Mouse (Mus musculus) adrenal gland, adult 2 months (tissue): ENCODE measurements at regions not wholly inside any gene's neighbourhood (a gene's known extent, or its start where the extent isn't known, plus 50 kb on each side); places are given as distances from the start of the nearest gene placed in this dataset.
"Not testable (repeated sequence)": the region's sequence is repeated elsewhere in the genome, so short reads cannot be mapped to it uniquely, and the experiment has no call there.

Experiments used
- DNase-seq: peaks from one replicate; pipeline ENCODE4 v3.0.0; 2021

- DNase-seq, result no peak
These were observed 74.1 kb upstream of the Speer2 start for GRCm38 (mm10) chr16:69937514-69938194.

- no peak for DNase-seq
These were observed 80.1 kb upstream of the Speer2 start for GRCm38 (mm10) chr16:69943635-69944034.

GRCm38 (mm10) chr16:69948783-69949182, 85.2 kb upstream of the Speer2 start:
- no peak for DNase-seq

GRCm38 (mm10) chr16:69949339-69949738, 85.8 kb upstream of the Speer2 start:
- no peak for DNase-seq

- no peak for DNase-seq
These were observed 88.0 kb upstream of the Speer2 start for GRCm38 (mm10) chr16:69951581-69951980.

- not testable (repeated sequence) for DNase-seq
These were observed 103.0 kb upstream of the Speer2 start for GRCm38 (mm10) chr16:69966561-69966960.

DNA sequence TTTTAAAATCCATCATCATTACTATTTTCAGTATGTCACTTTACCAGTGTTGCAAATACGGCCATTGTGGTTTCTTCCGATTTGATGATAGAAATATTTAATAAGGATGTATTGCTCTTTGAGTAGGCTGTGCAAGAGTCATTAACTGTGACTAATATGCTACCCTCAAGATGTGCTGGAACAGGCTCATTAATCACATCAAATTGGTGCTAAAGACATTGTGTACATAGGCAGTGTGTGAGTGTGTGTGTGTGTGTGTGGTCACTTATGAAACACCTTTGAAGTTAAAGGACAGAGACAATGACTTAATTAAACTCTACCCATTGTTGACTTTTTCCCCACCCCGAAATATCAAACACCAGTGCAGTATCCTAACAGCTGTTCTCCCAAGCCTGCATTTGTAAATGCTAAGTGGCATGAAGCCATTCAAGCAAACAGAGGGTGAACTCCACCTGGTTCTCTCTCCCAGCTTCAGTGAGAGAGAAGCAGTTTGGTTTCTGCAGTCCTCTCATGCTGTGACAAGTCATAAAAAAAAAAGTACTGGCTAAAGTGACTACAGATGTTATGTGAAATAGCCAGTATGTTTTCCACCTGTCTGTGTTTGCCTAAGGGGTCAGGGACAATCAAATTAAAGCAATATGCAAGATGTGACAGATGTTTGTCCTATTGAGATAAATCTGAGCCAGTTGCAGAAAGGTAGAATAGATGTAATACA, 116.4 kb upstream of the Speer2 start:
- no peak for DNase-seq

GRCm38 (mm10) chr16:69984320-69984719, 120.8 kb upstream of the Speer2 start:
- no peak for DNase-seq

DNA sequence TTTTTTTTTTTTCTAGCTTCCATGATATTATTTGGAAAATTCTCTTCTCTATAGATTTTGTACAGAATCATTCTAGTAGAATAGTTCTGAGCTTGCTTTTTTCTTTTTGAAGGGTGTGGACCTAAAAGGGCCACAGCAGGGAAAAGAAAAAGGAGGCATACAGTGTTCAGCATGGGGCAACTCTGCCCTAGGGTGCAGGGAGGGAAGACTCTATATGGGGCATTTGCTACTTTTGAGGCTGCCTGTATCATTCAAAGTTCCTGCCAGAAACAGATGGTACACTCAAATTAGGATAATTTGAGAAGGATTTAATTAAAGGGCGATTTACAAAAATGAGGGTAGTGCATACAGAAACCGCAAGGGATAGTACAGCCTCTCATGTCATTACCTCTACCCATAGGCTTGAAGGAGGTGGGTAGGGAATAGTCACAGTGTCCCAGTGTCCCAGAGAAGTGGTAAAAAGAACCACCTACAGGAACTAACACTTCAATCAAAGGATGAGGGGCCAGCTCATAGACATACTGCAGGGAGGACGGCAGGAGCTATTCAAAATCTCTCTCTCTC, 128.4 kb upstream of the Speer2 start:
- DNase-seq, result no peak

- DNase-seq, result no peak
These were observed 129.2 kb upstream of the Speer2 start for GRCm38 (mm10) chr16:69992715-69993114.

GRCm38 (mm10) chr16:70006863-70007262, 143.3 kb upstream of the Speer2 start:
- no peak for DNase-seq

DNA sequence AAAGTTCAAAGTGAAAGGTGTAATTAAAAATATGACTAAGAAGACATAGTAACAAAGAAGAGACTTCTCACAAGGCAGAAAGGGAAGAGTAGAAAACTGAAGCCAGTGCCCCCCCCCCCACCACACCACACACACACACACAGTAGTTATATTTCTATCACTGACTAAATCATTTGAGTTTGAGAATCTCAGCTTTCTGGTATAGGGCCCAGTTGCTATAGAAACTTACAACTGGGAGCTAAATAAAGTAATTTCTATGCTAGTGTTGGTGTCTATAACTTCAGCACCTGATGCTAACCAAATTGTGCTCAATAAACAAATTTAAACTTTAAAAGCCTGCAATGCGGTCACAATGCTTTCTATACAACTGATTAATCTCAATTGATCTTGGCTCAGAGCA, 153.4 kb upstream of the Speer2 start:
- no peak for DNase-seq

GRCm38 (mm10) chr16:70019564-70019963, 156.0 kb upstream of the Speer2 start:
- DNase-seq, result no peak

- DNase-seq, result no peak
These were observed 157.9 kb upstream of the Speer2 start for GRCm38 (mm10) chr16:70021436-70021835.

DNA sequence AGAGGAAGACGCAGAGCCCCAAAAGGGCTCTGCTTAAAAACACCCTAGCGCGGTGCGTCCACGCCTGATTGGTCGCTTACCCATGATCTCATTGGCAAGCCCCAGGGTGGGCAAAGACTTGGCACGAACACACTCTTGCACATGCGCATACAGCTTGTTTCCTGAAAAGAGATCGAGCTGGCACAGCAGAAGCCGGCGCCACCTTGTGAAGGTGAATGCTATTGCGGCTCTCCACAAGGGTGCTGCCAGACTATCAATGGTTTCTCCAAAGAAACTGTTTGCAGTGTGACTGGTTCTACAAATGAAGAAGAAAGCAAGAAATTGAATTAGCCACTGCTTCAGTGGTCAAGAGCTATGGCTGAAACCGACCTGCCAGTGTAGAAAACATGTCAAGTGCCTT, 165.1 kb upstream of the Speer2 start:
- no peak for DNase-seq

GRCm38 (mm10) chr16:70045547-70045946, 182.0 kb upstream of the Speer2 start:
- no peak for DNase-seq

- no peak for DNase-seq
These were observed 182.5 kb upstream of the Speer2 start for GRCm38 (mm10) chr16:70046009-70046408.

DNA sequence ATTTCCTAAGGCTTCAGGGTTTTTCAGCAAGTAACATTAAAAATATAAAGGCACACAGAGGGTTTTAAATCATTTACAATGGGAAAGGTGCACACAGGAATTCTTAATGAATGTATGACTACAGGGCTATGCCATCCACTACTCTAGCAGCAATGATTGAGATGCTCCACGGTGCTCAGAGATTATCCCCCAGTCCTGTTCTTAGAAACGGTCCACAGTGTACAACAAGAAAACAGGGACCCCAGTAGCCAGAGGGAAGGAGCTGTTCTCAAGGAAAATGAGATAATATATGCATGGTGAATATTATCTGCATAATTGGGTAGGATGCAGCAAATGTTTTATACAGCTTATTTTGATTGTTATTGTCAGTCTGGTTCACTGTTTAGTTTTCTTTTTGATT, 186.3 kb upstream of the Speer2 start:
- DNase-seq, result no peak

DNA sequence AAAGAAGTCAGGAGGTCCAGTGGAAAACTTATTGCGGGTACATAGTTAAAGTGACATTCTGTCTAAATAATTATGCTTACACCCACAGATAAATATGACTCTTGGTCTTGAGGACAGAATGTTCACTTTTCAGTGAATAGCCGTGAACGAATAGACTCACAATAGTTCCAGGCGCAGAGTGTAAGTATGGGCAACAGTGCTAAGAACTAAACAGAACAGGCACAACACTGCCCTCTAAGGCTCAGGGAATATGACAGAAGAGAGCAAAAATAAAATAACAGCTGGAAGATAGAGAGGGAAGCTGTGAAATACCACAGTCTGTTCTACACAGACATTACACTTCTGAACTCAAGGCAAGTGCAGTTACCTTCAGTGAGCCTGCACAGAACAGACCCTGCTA, 207.9 kb upstream of the Speer2 start:
- no peak for DNase-seq

GRCm38 (mm10) chr16:70073740-70074139, 210.2 kb upstream of the Speer2 start:
- DNase-seq, result no peak

DNA sequence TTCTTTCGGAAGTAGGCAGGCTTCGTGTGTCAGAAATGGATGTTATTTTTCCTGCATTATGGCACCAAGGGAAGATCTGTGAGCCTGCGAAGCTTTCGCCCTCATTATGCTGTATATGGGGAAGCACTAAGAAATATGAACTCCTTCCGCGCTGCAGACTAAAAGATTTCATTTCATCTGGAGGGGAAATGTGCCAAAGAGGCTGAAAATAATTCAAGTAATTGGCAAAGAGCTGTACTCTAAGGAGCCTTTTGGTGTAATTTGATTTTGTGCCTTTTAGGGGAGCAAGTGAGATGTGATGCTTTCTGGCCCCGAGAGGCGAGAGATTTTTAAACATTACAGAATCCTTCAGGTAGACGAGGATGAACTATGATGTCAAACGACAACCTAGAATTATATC, 216.0 kb upstream of the Speer2 start:
- no peak for DNase-seq

DNA sequence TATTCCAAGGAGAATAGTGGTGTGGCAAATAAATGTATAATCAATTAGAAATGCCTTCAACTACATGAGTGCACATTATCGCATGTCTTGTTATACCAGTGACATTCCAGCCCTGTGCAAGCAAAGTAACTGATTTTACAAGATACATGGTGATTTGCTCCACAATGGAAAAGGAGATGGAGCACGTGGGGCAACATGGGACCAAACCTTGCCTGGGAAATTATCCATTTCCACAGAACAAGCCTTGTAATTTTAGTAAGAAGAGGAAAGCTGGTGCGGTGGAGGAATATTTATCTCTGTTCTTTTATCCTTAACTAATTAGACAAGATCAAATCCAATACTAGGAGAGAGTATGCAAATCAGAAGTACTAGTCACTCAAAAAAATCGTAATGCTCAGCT, 222.5 kb upstream of the Gbe1 start:
- DNase-seq, result no peak

DNA sequence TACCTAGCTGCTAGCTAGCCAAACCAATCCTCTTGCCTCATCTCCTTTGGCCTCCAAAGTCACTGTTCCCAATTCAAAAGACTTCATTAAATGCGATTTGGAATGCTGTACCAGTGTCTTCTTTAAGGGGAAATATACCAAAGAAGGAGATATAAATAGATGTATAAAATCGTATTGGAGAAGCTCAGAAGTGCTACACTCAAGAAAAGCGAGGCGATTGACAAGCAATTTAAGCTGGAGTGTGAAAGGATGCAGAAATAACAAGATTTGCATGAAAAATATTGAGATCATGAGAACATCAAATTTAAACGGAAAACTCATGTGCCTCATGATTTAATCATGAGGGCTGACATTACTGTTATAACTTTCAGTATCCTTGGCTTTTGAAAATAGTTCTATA, 221.8 kb upstream of the Gbe1 start:
- DNase-seq, result no peak

- DNase-seq, result no peak
These were observed 220.5 kb upstream of the Gbe1 start for GRCm38 (mm10) chr16:70093224-70093623.
